Mouse (Mus musculus): Measurements from ENCODE around the gene Tmem50b.
"Not testable (repeated sequence)": the region's sequence is repeated elsewhere in the genome, so short reads cannot be mapped to it uniquely, and the experiment has no call there.

Gene Tmem50b

DNA sequence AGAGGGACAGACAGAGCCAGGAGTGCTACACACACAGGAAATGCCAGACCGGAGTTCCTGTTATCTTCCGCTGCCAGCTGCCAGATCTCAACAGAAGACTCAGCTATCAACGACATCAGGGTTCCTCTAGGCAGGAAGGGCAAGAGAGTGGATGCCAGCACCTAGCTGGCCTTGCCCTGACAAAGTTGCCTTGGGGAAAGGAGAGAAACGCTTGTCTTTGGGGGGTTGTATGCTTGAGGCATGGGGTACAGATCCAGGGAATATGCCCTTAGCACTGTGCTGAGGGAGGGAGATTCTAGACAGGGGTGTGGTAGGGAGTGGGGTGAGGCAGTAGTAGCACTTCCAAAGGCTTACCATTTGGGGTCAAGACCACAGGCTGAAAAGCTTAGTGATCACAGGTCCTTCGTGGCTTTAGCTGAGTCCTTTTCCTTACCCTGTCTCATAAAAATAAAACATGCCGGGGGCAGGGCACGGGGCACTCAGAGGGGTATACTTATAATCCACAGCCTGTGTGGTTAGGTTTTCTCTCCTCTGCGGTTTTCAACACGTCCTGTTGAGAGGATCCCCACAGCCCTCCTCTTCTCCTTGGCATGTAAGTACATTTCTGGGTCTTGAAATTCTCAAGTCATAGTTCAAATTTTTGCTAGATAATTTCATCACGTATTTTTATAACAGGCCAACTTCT is 51.9 kb downstream of the Tmem50b start:
- in situ Hi-C loops (cut with MboI, MseI) = loop anchor here (10.0 kb wide), 3 partner anchors 379 to 921 kb away; partner anchors contain the start of gene Synj1 (in 1 of the 2)

GRCm38 (mm10) chr16:91543619-91544018 is 54.0 kb downstream of the Tmem50b start:
- in situ Hi-C loops (cut with MboI, MseI) = loop anchor here (10.0 kb wide), 3 partner anchors 381 to 919 kb away; partner anchors contain the start of gene Synj1 (in 1 of the 2)

DNA sequence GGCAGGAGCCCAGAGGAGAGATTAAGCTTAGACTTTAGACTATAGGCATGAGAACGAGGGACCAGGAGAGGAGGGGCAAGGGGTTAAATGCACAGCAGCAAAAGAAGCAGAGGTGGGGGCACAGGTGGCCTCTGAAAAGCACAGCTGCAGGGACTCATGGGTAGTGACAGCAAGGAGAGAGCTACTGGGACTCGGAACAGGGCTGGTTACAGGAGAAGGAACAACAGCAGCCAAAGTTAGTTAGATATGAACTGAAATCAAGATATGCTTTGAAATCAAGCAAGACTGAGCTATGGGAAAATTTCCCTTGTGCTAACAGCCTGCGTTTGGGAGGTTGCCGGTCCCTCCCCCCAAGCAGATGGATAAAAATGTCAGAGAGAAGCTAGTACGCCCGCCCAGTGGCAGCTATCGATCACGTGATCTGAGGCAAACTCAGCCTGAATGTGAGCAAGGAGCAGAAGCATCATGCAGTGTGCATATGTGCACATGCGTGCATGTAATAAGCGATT is 56.0 kb downstream of the Tmem50b start:
- in situ Hi-C loops (cut with MboI, MseI) = loop anchor here (10.0 kb wide), 3 partner anchors 383 to 917 kb away; partner anchors contain the start of gene Synj1 (in 1 of the 2)

GRCm38 (mm10) chr16:91538513-91538912 is 59.1 kb downstream of the Tmem50b start:
- in situ Hi-C loops (cut with MboI, MseI) = no loop called here

DNA sequence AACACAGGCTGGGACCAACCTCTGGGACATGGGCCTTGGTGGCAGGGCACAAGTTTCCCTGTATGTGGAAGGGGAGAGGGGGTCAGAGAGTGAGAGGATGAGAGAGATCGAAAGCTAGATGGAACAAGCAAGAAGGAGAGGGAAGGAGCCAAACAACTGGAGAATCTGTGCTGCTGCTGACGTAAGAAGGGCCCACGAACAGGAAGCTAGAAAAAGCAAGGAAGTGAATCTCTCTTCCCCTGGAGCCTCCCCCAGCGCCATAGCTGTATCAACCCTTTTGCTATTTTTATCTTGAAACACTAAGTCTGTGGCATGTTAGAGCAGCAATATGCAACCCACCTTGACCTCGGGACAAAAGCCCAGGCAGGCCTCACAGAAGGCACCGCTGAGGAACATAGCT is 59.5 kb downstream of the Tmem50b start:
- in situ Hi-C loops (cut with MboI, MseI) = no loop called here

- in situ Hi-C loops (cut with MboI, MseI) = no loop called here
Observed at GRCm38 (mm10) chr16:91537065-91537464, 60.5 kb downstream of the Tmem50b start.

GRCm38 (mm10) chr16:91536372-91536771 is 61.2 kb downstream of the Tmem50b start:
- in situ Hi-C loops (cut with MboI, MseI) = no loop called here

DNA sequence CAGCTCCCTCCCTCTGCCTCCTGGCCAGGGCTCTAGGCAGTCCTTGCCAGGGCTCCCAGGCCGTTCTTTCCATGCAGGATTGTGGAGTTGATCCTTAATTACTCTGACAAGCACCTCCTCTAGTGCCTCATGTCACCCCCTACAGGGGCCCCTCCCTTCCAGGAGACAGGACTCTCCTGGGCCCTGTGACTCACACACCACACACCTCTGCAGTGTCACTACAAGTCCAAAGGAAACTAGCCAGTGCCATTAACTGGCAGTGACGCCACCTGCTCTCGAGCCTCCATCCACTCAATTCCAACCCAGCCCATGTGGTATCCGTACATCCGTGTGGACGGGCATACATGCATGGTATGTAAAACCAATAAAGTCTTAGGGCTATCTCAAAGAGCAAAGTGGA is 62.7 kb downstream of the Tmem50b start:
- in situ Hi-C loops (cut with MboI, MseI) = no loop called here

- in situ Hi-C loops (cut with MboI, MseI) = no loop called here
Observed at GRCm38 (mm10) chr16:91534477-91534876, 63.1 kb downstream of the Tmem50b start.

GRCm38 (mm10) chr16:91533097-91534001 is 64.3 kb downstream of the Tmem50b start:
- in situ Hi-C loops (cut with MboI, MseI) = no loop called here

GRCm38 (mm10) chr16:91532429-91532828 is 65.2 kb downstream of the Tmem50b start:
- in situ Hi-C loops (cut with MboI, MseI) = no loop called here

- in situ Hi-C loops (cut with MboI, MseI) = no loop called here
Observed at GRCm38 (mm10) chr16:91531856-91532255, 65.7 kb downstream of the Tmem50b start.

GRCm38 (mm10) chr16:91530830-91531229 is 66.8 kb downstream of the Tmem50b start:
- in situ Hi-C loops (cut with MboI, MseI) = not testable (repeated sequence)

DNA sequence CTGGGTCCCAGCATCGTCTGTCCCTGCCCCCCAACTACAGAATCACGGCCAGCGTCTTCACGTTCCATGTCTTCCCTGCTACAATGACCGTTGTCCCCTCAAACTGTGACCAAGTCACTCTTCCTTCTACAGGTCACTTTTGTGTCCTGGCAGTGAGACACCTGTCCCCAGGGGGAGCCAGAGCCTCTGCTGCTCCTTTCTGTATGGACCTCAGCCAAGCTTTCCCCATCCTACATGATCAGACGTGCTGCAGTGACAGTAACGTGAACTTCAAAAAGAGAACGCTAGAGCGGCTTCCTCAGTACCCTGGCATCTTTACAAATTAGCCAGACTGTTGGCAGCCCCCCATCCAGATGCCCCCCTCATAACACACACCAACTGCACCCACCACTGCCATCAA is 69.0 kb downstream of the Tmem50b start:
- in situ Hi-C loops (cut with MboI, MseI) = no loop called here

DNA sequence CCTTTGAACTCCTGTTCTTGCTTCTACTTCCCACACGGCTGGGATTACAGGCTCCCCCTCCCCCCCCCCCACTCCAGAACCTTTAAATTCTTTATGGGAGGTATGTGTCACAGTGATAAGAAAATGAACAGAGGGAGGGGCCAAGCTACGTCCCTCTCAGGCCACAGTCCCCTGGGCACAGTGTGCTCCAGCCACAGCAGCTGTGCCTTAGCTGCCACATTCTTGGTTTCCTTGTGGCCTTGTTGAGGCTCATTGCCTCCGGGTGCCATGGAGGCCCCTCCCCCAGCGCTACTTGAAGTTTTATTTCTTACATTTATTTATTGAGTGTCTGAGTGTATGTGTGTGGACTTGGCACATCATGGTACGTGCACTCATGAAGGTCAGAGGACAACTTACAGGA is 70.1 kb downstream of the Tmem50b start:
- in situ Hi-C loops (cut with MboI, MseI) = no loop called here

- in situ Hi-C loops (cut with MboI, MseI) = no loop called here
Observed at GRCm38 (mm10) chr16:91527051-91527450, 70.5 kb downstream of the Tmem50b start.

DNA sequence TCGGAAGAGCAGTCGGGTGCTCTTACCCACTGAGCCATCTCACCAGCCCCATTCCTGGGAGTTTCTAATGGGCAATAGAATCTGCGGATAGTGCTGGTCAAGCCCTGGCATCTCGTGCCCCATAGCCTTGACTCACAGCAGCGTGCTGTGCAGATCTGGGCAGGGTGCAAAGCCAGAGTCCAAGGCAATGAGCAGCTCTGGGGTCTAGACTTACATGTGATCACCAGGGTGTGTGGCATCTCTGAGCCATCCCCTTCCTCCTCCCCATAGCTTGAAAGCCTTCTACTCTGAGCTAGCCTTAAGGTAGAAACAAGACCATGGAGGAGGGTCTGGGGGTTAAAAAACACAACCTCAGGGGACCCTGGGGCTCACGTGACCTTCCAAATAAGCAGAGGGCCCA is 71.3 kb downstream of the Tmem50b start:
- in situ Hi-C loops (cut with MboI, MseI) = no loop called here
